Mouse (Mus musculus) midbrain, embryonic 11.5 days (tissue): ENCODE results near the gene Ybx3. TPM values are rescaled to one million over a fixed set of nuclear protein-coding genes. Genes with fewer than 3 reads are reported as not detected.

Experiments used
- ATAC-seq: fragments of 200-750 bp; cut with Nextera tagmentation; 2 replicates; pipeline ENCODE4 v1.8.0; 2017; ENCODE audit warnings: moderate TSS enrichment, moderate library complexity; ENCODE audit not compliant: low FRiP score
- DNase-seq: peaks from one replicate; pipeline ENCODE4 v3.0.0; 2015; ENCODE audit warnings: low spot score; ENCODE audit errors: missing footprints
- H3K27ac ChIP-seq: fragments of 300-500 bp; sonication (generic); 2 replicates; pipeline ENCODE4 v1.5.1; 2014; ENCODE audit warnings: low read depth, low read length
- H3K27me3 ChIP-seq: fragments of 300-500 bp; sonication (generic); 2 replicates; pipeline ENCODE4 v1.6.1; 2014; ENCODE audit warnings: mild to moderate bottlenecking, low read length, moderate library complexity, mixed read lengths; ENCODE audit not compliant: control insufficient read depth, insufficient read depth
- H3K36me3 ChIP-seq: fragments of 300-500 bp; sonication (generic); 2 replicates; pipeline ENCODE4 v1.6.1; 2014; ENCODE audit warnings: mild to moderate bottlenecking, low read length, moderate library complexity, mixed read lengths; ENCODE audit not compliant: control insufficient read depth, insufficient read depth
- H3K4me1 ChIP-seq: fragments of 300-500 bp; sonication (generic); 2 replicates; pipeline ENCODE4 v1.6.1; 2014; ENCODE audit warnings: low read length; ENCODE audit not compliant: control insufficient read depth, insufficient read depth
- H3K4me2 ChIP-seq: fragments of 300-500 bp; sonication (generic); 2 replicates; pipeline ENCODE4 v1.6.1; 2014; ENCODE audit warnings: mild to moderate bottlenecking, moderate library complexity
- H3K4me3 ChIP-seq: fragments of 300-500 bp; sonication (generic); 2 replicates; pipeline ENCODE4 v1.5.1; 2014; ENCODE audit warnings: low read depth, low read length
- H3K9ac ChIP-seq: fragments of 300-500 bp; sonication (generic); 2 replicates; pipeline ENCODE4 v1.6.1; 2014; ENCODE audit warnings: low read length
- H3K9me3 ChIP-seq: fragments of 300-500 bp; sonication (generic); 2 replicates; pipeline ENCODE4 v1.6.1; 2016; ENCODE audit warnings: low read length; ENCODE audit not compliant: control insufficient read depth
- WGBS: fragments of 180-500 bp; shearing (Covaris S2); extraction: QIAGEN DNeasy Blood & Tissue Kit; methylation state at CpG from one replicate; pipeline ENCODE4 v1.1.7; 2014; 5-methylcytosine and 5-hydroxymethylcytosine counted together
- polyA plus RNA-seq: library from polyadenylated mRNA; unstranded; fragments of >200 nt; fragmentation: Nextera tagmentation; extraction: Ambion mirVana; gene quantifications from 2 replicates; pipeline ENCODE4 v1.2.1, GENCODE M21; 2014

Gene Ybx3
- polyA plus RNA-seq, 1 experiment from 2014 or later: 38.6 TPM

DNA sequence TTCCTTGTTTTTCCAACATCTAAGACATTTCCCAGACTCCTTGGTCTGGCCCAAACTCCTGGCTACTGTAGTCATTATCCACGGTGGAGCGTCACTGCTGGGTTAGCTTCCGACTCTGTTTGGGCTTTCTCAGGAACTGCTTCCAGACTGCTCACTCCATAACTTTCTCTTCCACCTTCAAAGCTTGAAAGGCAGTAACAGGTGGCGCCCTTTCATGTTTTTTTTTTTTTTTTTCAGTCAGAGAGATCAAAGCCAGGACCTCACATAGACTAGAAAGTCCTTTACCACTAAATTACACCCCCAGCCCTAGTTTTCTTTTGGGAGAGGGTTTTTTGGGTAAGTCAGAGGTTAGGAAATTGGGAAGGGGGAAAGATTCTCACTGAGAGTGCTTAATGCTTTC is 33.4 kb downstream of the Ybx3 start:
- H3K36me3 ChIP-seq: no peaks in the 10 kb centered on the region
- no peaks in the 10 kb centered on the region for H3K9me3 ChIP-seq
- ATAC-seq (no peak), DNase-seq (no peak)
- H3K9ac ChIP-seq: no peak overlapping the region
- no peak overlapping the region for H3K4me2 ChIP-seq
- 0 out of 2 replicates have a peak, but pooled peaks cover 3% of the 10 kb centered on the region for H3K4me1 ChIP-seq
- no peak overlapping the region for H3K27ac ChIP-seq
- 76% methylated on average over 4 of the region's 4 CpGs for WGBS
- H3K27me3 ChIP-seq: no peaks in the 10 kb centered on the region
- H3K4me3 ChIP-seq: no peak overlapping the region

DNA sequence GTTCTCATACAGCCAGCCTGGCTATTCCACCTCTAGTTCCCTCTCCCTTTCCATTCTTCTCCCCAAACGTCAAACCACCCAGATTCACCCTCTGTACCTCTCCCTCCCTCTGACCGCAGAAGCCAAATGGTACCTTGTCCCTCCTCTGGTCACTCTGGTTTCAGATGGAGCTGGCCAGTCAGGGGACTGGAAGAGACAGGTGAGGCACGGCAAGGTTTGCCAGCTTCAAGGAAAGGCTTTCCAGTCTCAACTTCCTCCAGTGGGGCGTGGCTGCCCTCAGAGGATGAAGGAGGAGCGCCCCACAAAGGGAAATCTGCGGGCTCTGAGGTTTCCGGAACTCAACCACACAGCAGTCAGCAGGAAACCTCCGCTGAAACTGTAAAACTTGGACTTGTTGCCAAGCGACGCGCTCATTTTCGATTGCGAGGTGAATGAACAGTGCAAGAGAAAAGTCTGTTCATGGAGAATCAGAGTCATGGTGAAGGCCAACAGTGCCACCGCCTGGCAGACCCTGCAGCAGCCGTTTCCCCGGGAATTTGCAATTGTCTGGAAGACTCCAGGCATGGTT is 34.8 kb downstream of the Ybx3 start, which contains the start of gene Styk1:
TSS of gene Styk1 (minus strand) at position 246 of the 568 bp plus-strand sequence.
- peak within 1 kb of the TSS; percentile 48 for H3K9ac ChIP-seq
- whole genome bisulfite sequencing: 3% methylated on average over 16 of the region's 16 CpGs
- no peaks in the 10 kb centered on the region for H3K9me3 ChIP-seq
- no peaks in the 10 kb centered on the region for H3K36me3 ChIP-seq
- 0 out of 2 replicates have a peak, but pooled peaks cover 3% of the 10 kb centered on the region for H3K4me1 ChIP-seq
- ATAC-seq (peak; percentile 90), DNase-seq (peak; percentile 92)
- H3K4me2 ChIP-seq: peak within 1 kb of the TSS; percentile 54
- H3K27me3 ChIP-seq: no peaks in the 10 kb centered on the region
- no peak within 1 kb of the TSS for H3K27ac ChIP-seq
- peak within 1 kb of the TSS; percentile 22; the same call in 1 of the 2 replicates for H3K4me3 ChIP-seq

DNA sequence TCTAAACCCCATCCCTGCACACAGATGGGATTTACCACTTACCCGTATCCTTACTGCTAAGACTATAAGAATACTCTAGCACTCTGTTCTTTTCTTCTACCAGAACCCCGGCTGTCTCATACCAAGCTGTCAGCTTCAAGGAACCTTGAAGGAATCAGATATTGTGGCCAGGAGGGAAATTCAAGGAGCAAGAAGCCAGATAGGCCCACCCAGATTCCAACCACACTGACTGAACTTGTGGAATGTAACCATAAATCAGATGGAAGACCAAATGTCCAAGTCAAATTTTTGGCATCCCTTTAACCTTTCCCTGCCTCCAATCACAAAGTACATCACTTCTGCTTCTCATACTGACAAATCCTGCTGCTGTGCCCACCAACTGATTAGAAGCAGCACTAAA is 41.2 kb downstream of the Ybx3 start:
- Histone ChIP-seq H3K4me2 (no peak overlapping the region), H3K36me3 (no peaks in the 10 kb centered on the region), H3K27ac (no peak overlapping the region), H3K9me3 (no peaks in the 10 kb centered on the region), H3K4me3 (no peak overlapping the region), H3K27me3 (no peaks in the 10 kb centered on the region), H3K4me1 (no peaks in the 10 kb centered on the region), H3K9ac (no peak overlapping the region)
- 82% methylated on average over 2 of the region's 2 CpGs for WGBS
- ATAC-seq (no peak), DNase-seq (no peak)

DNA sequence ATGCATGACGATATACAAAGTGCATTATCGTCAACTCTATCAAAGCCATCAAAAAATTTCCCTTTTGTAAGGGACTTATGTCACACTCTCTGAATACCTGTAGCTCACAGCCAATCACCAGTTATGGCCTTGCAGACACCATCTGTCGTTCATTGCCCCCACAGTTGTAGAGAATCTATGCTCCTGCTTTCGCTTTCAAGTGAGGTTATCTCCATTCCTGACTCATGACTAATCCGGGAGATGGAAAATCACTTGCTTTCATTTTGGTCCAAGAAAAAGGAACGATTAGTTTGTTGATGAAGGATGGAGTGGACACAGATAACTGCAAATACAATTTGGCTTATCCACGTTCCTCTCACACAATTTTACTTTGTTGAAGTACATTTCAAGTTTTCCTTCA is 43.9 kb downstream of the Ybx3 start:
- H3K36me3 ChIP-seq: no peaks in the 10 kb centered on the region
- ATAC-seq (no peak), DNase-seq (no peak)
- H3K4me2 ChIP-seq: no peak overlapping the region
- 86% methylated on average over 7 of the region's 7 CpGs for WGBS
- H3K27ac ChIP-seq: no peak overlapping the region
- no peak overlapping the region for H3K4me3 ChIP-seq
- no peaks in the 10 kb centered on the region for H3K9me3 ChIP-seq
- no peaks in the 10 kb centered on the region for H3K27me3 ChIP-seq
- no peaks in the 10 kb centered on the region for H3K4me1 ChIP-seq
- no peak overlapping the region for H3K9ac ChIP-seq

DNA sequence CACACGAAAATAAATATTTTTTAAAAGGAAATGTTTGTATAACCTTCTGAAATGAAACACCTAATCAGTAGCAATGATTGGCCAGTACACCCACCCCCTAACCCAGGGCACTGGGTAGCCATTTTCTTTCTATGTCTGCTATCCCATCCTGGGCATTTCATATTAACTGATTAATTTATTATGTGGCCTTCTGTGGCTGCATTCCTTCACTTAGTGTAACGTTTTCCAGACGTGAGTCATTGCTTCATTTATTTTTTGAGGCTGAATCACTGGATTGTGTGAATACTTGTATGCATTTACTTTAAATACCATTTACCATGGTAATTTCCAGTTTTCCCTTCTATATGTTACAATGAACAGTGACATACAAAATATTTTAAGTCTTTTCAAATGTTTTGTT is 48.2 kb downstream of the Ybx3 start:
- ATAC-seq: no peak
- no peak for DNase-seq
- Histone ChIP-seq H3K27me3 (no peaks in the 10 kb centered on the region), H3K4me2 (no peak overlapping the region), H3K9ac (no peak overlapping the region), H3K9me3 (no peaks in the 10 kb centered on the region), H3K36me3 (no peaks in the 10 kb centered on the region), H3K4me3 (no peak overlapping the region), H3K27ac (no peak overlapping the region), H3K4me1 (no peaks in the 10 kb centered on the region)
- WGBS: 80% methylated on average over 3 of the region's 3 CpGs

DNA sequence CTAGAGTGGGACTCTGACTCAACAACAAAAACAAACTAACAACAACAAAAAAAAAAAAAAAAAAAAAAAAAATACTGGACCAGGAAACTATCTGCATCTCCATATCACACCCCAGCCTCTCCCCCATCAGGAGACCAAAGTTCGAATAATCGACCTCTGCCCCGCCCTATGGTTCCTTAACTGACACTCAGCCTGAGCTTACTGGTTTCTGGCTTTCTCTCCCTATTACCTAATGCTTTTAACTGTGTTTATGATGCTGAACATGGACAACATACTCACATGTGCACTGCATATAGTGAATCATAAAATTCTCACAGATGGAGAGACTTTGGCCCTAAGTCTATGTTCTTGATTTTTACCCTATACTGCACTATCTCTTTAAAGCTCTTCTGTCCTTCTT is 49.0 kb downstream of the Ybx3 start:
- no peaks in the 10 kb centered on the region for H3K36me3 ChIP-seq
- no peak overlapping the region for H3K4me2 ChIP-seq
- H3K27ac ChIP-seq: no peak overlapping the region
- DNase-seq (no peak), ATAC-seq (no peak)
- H3K27me3 ChIP-seq: no peaks in the 10 kb centered on the region
- no peak overlapping the region for H3K4me3 ChIP-seq
- no peaks in the 10 kb centered on the region for H3K9me3 ChIP-seq
- H3K9ac ChIP-seq: no peak overlapping the region
- WGBS: 80% methylated on average over 3 of the region's 3 CpGs
- H3K4me1 ChIP-seq: no peaks in the 10 kb centered on the region

DNA sequence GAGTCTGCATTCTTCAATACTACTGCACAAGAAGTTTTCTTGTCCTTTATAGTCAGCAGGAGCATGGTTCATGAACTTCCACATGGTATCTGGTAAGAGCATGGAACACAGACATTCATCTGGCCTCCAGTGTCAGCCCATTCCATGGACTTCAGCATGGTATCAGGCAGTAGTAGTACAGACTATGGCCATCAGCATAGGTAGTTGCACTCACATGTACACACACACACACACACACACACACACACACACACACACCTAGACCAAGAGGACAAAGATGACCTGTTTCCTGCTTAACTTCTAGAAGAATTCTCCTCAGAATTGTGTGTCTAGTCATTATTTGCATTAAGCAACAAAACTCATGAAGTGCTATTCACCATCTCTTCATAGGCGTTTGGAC is 49.5 kb downstream of the Ybx3 start:
- Histone ChIP-seq H3K9ac (no peak overlapping the region), H3K4me2 (no peak overlapping the region), H3K27me3 (no peaks in the 10 kb centered on the region), H3K36me3 (no peaks in the 10 kb centered on the region), H3K9me3 (no peaks in the 10 kb centered on the region), H3K27ac (no peak overlapping the region), H3K4me3 (no peak overlapping the region), H3K4me1 (no peaks in the 10 kb centered on the region)
- 86% methylated on average over 1 of the region's 1 CpGs for WGBS
- no peak for ATAC-seq
- DNase-seq: no peak

DNA sequence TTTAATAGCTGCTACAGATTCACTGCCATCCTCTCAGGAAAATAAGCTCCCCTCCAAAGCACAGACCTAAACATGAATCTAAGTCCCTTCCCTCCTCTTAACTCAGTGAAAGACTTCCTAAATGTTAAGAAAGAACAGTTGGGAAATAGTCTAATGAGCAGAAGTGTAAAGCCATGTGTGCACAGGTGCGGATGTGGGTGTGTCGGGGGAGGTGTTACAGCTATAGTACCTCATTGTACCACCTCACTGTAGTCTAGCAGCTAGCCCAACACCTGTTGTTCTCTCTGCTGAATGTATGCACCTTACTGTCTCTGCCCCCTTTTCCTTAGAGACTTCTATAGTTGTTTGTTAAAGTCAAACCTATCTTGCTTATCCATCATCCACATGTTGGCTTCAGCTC is 61.2 kb downstream of the Ybx3 start:
- no peaks in the 10 kb centered on the region for H3K27me3 ChIP-seq
- no peaks in the 10 kb centered on the region for H3K4me1 ChIP-seq
- 85% methylated on average over 2 of the region's 2 CpGs for WGBS
- no peak overlapping the region for H3K4me3 ChIP-seq
- H3K4me2 ChIP-seq: no peak overlapping the region
- H3K36me3 ChIP-seq: no peaks in the 10 kb centered on the region
- no peak overlapping the region for H3K9ac ChIP-seq
- H3K9me3 ChIP-seq: no peaks in the 10 kb centered on the region
- H3K27ac ChIP-seq: no peak overlapping the region
- DNase-seq (no peak), ATAC-seq (no peak)

DNA sequence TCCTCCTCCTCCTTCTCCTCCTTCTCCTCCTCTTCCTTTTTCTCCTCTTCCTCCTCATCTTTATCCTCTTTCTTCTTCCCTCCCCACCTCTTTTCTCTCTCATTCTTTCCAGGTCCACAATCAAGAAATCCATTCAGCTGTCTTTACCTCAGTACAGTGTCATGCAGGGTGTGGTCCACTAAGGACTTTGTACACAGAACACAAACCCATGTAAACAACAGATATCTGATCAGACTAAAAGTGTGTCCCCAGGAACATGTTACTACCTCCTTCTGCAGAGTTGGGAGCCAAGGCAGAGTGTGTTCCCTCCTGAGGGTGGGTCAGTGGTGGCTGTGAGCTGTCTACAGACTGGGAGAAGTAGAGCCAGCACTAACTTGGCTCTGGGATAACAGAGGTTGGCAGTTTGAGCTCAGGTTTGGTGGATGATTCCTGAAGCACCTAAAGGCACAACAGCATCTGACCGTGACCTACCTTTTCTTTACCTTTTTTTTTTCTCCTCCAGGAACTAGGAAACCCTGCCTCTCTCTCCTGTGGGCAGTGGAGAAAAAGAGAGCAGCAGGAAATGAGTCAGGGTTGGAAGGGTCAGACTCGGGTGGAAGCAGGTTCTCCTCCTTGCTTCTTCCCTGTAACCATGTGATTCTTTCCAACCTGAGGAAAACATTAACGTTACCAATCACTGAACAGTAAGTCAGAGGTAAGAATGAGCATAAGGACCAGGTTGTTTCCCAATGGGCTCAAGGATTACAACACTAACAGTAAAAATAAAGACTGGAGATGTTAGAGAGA is 66.2 kb downstream of the Ybx3 start:
- Histone ChIP-seq H3K27ac (no peak overlapping the region), H3K4me3 (no peak overlapping the region), H3K9ac (no peak overlapping the region), H3K9me3 (no peaks in the 10 kb centered on the region), H3K27me3 (no peaks in the 10 kb centered on the region), H3K36me3 (no peaks in the 10 kb centered on the region), H3K4me1 (no peaks in the 10 kb centered on the region), H3K4me2 (no peak overlapping the region)
- WGBS: 74% methylated on average over 3 of the region's 3 CpGs
- ATAC-seq: no peak
- DNase-seq: no peak
